Mouse (Mus musculus): ENCODE measurements around the gene Tmem40. TPM values are rescaled to one million over a fixed set of nuclear protein-coding genes. Genes with fewer than 3 reads are reported as not detected.
A peak's percentile ranks its signal among the peaks of the same experiment; 100 is the strongest.

Gene Tmem40
- polyA plus RNA-seq, 1 experiment from 2014 or later = 2.6 TPM

GRCm38 (mm10) chr6:115768207-115768606, 6.0 kb upstream of the Tmem40 start:
- ATAC-seq (ENCODE audit: insufficient number of reproducible peaks, low FRiP score) = peak; percentile 15; the same call in 1 of the 2 replicates
- H3K27ac ChIP-seq (ENCODE audit: poor library complexity, severe bottlenecking) = 0 out of 2 replicates have a peak overlapping the region, but pooled peaks have one; percentile 32
- no peak overlapping the region for H3K9ac ChIP-seq
- no peaks in the 10 kb centered on the region for H3K27me3 ChIP-seq (replicated peaks)
- no peak overlapping the region for H3K4me3 ChIP-seq
- H3K4me2 ChIP-seq = no peak overlapping the region
- no peaks in the 10 kb centered on the region for H3K36me3 ChIP-seq
- H3K4me1 ChIP-seq (replicated peaks) = peaks cover 20% of the 10 kb centered on the region
- WGBS = 37% methylated on average over 4 of the region's 4 CpGs
- H3K9me3 ChIP-seq (replicated peaks) = 0 out of 2 replicates have a peak, but pooled peaks cover 5% of the 10 kb centered on the region

DNA sequence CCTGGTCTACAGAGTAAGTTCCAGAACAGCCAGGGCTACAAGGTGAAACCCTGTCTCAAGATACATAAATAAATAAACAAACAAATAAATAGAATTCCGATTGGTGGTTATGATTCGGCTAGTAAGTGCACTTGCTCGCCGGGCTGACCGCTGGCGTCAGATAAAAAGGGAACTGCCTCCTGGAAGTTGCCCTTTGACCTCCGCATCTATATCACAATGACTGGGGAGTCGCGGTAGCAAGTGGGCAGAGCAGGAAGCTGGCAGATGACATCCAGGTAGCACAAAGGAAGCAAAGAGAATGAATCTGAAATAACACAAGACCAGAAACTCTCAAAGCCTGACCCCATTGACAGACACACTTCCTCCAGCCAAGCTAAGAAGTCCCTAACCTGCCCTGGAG, 5.1 kb upstream of the Tmem40 start:
- no peak for ATAC-seq (ENCODE audit: insufficient number of reproducible peaks, low FRiP score)
- H3K4me2 ChIP-seq = no peak overlapping the region
- 0 out of 2 replicates have a peak overlapping the region, but pooled peaks have one; percentile 31 for H3K27ac ChIP-seq (ENCODE audit: poor library complexity, severe bottlenecking)
- H3K27me3 ChIP-seq (replicated peaks) = no peaks in the 10 kb centered on the region
- H3K9ac ChIP-seq = no peak overlapping the region
- H3K4me3 ChIP-seq = no peak overlapping the region
- no peaks in the 10 kb centered on the region for H3K36me3 ChIP-seq
- H3K9me3 ChIP-seq (replicated peaks) = 0 out of 2 replicates have a peak, but pooled peaks cover 3% of the 10 kb centered on the region
- peaks cover 28% of the 10 kb centered on the region for H3K4me1 ChIP-seq (replicated peaks)
- 50% methylated on average over 9 of the region's 9 CpGs for WGBS

DNA sequence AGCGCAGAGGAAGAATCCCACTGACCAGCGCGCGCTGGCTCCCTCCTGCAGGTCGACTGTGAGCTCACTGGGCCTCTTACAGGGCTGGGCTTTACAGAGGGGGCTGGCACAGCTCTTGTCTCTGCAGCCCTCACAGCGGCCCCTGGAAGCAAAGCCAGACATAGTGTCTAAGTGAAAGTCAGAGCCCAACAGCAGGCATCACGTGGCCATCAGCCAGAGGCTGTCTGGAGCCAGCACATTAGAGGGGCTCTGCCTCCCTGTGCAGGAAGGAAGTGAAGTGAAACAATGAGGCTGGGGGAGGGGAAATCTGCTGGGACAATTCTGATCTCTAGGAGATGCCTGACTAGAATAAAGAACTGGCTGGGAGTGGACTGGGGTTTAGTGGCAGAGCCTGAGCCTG, 2.0 kb upstream of the Tmem40 start:
- Histone ChIP-seq H3K4me2 (peak overlapping the region; percentile 35), H3K4me1 (replicated peaks) (peaks cover 50% of the 10 kb centered on the region), H3K27me3 (replicated peaks) (no peaks in the 10 kb centered on the region), H3K4me3 (0 out of 2 replicates have a peak overlapping the region, but pooled peaks have one; percentile 9), H3K9ac (no peak overlapping the region), H3K36me3 (no peaks in the 10 kb centered on the region), H3K27ac (ENCODE audit: poor library complexity, severe bottlenecking) (peak overlapping the region; percentile 91), H3K9me3 (replicated peaks) (no peaks in the 10 kb centered on the region)
- 8% methylated on average over 7 of the region's 7 CpGs for WGBS
- ATAC-seq (ENCODE audit: insufficient number of reproducible peaks, low FRiP score) = peak; percentile 91

DNA sequence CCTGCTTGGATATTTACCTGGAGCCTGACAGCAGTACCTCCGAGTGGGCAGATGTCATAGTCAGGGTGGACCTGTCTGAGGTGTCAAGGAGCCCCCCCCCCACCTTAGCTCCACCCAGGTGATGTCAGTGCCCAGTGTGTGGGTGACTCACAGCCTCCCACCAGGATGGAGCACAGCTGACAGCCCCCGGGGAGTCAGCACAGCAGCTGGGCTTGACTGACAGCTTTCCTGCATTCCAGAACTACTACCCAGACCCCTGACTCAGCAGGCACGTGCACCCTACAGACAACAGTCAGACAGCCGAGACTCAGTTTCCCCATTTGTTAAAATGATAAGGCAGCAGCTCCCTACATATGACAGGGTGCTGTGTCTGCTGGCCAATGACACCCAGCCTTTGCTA, 1.2 kb downstream of the Tmem40 start:
- no peak for ATAC-seq (ENCODE audit: insufficient number of reproducible peaks, low FRiP score)

DNA sequence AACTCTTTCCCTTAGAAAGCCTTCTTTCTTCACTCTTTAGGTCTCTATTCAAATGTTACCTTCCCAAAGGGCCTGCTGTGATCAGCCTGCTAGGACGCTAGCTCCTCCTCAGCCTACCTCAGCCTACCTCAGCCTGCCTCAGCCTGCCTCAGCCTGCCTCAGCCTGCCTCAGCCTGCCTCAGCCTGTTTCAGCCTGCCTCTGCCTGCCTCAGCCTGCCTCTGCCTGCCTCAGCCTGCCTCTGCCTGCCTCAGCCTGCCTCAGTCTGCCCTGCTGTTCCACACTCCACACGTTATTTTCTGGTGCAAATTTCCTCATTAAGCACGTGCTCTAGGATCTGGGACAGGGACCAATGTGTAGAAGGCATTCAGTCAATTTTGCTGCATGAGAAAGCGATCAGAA, 2.1 kb downstream of the Tmem40 start:
- Histone ChIP-seq H3K27me3 (replicated peaks) (no peaks in the 10 kb centered on the region), H3K4me1 (replicated peaks) (peaks cover 57% of the 10 kb centered on the region), H3K4me2 (no peak overlapping the region), H3K9ac (no peak overlapping the region), H3K9me3 (replicated peaks) (no peaks in the 10 kb centered on the region), H3K36me3 (no peaks in the 10 kb centered on the region), H3K4me3 (no peak overlapping the region), H3K27ac (ENCODE audit: poor library complexity, severe bottlenecking) (no peak overlapping the region)
- WGBS = 89% methylated on average over 4 of the region's 4 CpGs
- ATAC-seq (ENCODE audit: insufficient number of reproducible peaks, low FRiP score) = no peak

More for the DNA sequence above, 1.2 kb downstream of the Tmem40 start:
- no peaks in the 10 kb centered on the region for H3K9me3 ChIP-seq (replicated peaks)
- H3K9ac ChIP-seq = no peak overlapping the region
- H3K4me2 ChIP-seq = no peak overlapping the region
- no peak overlapping the region for H3K4me3 ChIP-seq
- no peaks in the 10 kb centered on the region for H3K27me3 ChIP-seq (replicated peaks)
- peaks cover 50% of the 10 kb centered on the region for H3K4me1 ChIP-seq (replicated peaks)
- WGBS = 36% methylated on average over 4 of the region's 4 CpGs
- H3K36me3 ChIP-seq = no peaks in the 10 kb centered on the region
- no peak overlapping the region for H3K27ac ChIP-seq (ENCODE audit: poor library complexity, severe bottlenecking)

- no peaks in the 10 kb centered on the region for H3K27me3 ChIP-seq (replicated peaks)
- 45% methylated on average over 5 of the region's 5 CpGs for WGBS
- H3K36me3 ChIP-seq = no peaks in the 10 kb centered on the region
- H3K4me1 ChIP-seq (replicated peaks) = peaks cover 53% of the 10 kb centered on the region
- no peak overlapping the region for H3K9ac ChIP-seq
- no peak overlapping the region for H3K27ac ChIP-seq (ENCODE audit: poor library complexity, severe bottlenecking)
- no peak for ATAC-seq (ENCODE audit: insufficient number of reproducible peaks, low FRiP score)
- no peak overlapping the region for H3K4me3 ChIP-seq
- H3K9me3 ChIP-seq (replicated peaks) = no peaks in the 10 kb centered on the region
- no peak overlapping the region for H3K4me2 ChIP-seq
These were observed 2.7 kb downstream of the Tmem40 start for GRCm38 (mm10) chr6:115759461-115759860.

DNA sequence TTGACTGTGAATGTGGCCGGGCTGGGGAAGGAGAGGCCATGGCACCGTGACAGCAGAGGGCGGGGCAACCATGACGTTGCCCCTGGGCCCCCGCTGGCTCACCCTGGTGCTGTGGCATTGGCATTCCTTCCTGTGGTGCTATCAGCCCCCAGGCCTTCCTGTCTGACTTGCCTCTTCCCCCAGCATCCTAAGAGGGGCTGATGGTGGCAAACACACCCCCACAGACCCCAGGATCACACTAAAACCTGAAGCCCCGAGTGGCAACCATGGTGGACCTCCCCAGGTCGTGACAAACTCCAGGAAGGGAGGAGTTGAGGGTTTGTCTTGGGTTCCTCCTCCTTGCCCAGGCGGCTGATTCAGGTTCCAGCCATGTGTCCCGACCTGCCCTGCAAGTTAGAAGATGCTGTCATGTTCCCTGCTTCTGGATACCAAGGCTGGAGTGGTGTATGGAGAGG, 3.2 kb downstream of the Tmem40 start:
- Histone ChIP-seq H3K36me3 (no peaks in the 10 kb centered on the region), H3K9ac (no peak overlapping the region), H3K9me3 (replicated peaks) (no peaks in the 10 kb centered on the region), H3K27ac (ENCODE audit: poor library complexity, severe bottlenecking) (no peak overlapping the region), H3K4me3 (no peak overlapping the region), H3K27me3 (replicated peaks) (no peaks in the 10 kb centered on the region), H3K4me1 (replicated peaks) (peaks cover 50% of the 10 kb centered on the region), H3K4me2 (no peak overlapping the region)
- 52% methylated on average over 9 of the region's 9 CpGs for WGBS
- 0 out of 2 replicates have a peak, but pooled peaks have one; percentile 20 for ATAC-seq (ENCODE audit: insufficient number of reproducible peaks, low FRiP score)

GRCm38 (mm10) chr6:115755536-115755935, 6.7 kb downstream of the Tmem40 start:
- 38% methylated on average over 7 of the region's 7 CpGs for WGBS
- H3K27ac ChIP-seq (ENCODE audit: poor library complexity, severe bottlenecking) = no peak overlapping the region
- H3K4me2 ChIP-seq = no peak overlapping the region
- H3K27me3 ChIP-seq (replicated peaks) = no peaks in the 10 kb centered on the region
- H3K9me3 ChIP-seq (replicated peaks) = no peaks in the 10 kb centered on the region
- H3K9ac ChIP-seq = no peak overlapping the region
- H3K36me3 ChIP-seq = no peaks in the 10 kb centered on the region
- ATAC-seq (ENCODE audit: insufficient number of reproducible peaks, low FRiP score) = peak; percentile 34; the same call in 1 of the 2 replicates
- peaks cover 18% of the 10 kb centered on the region for H3K4me1 ChIP-seq (replicated peaks)
- H3K4me3 ChIP-seq = no peak overlapping the region

- no peak for ATAC-seq (ENCODE audit: insufficient number of reproducible peaks, low FRiP score)
These were observed 15.9 kb downstream of the Tmem40 start for GRCm38 (mm10) chr6:115746326-115746725.

DNA sequence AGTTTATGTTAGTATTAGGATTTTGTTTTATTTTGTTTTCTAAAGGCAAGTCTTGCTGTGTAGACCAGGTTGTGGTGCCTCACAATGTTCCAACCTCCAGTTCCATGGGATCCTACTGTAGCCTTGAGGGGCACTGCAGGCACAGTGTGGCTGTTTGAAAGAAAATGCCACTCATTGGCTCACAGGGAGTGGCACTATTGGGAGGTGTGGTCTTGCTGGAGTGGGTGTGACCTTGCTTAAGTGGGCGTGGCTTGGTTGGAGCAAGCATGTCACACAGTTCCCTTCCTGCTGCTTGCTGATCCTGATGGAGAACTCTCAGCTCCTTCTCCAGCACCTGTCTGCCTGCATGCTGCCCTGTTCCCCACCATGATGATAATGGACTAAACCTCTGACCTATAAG, 18.6 kb downstream of the Tmem40 start:
- Histone ChIP-seq H3K9ac (no peak overlapping the region), H3K4me1 (replicated peaks) (no peaks in the 10 kb centered on the region), H3K27me3 (replicated peaks) (no peaks in the 10 kb centered on the region), H3K9me3 (replicated peaks) (no peaks in the 10 kb centered on the region), H3K36me3 (no peaks in the 10 kb centered on the region), H3K4me3 (no peak overlapping the region), H3K27ac (ENCODE audit: poor library complexity, severe bottlenecking) (no peak overlapping the region), H3K4me2 (no peak overlapping the region)
- peak; percentile 71; the same call in 1 of the 2 replicates for ATAC-seq (ENCODE audit: insufficient number of reproducible peaks, low FRiP score)
- WGBS = 6% methylated on average over 1 of the region's 1 CpGs

More at GRCm38 (mm10) chr6:115746326-115746725, 15.9 kb downstream of the Tmem40 start:
- no peaks in the 10 kb centered on the region for H3K4me1 ChIP-seq (replicated peaks)
- no peaks in the 10 kb centered on the region for H3K27me3 ChIP-seq (replicated peaks)
- no peak overlapping the region for H3K4me2 ChIP-seq
- no peak overlapping the region for H3K27ac ChIP-seq (ENCODE audit: poor library complexity, severe bottlenecking)
- 69% methylated on average over 1 of the region's 1 CpGs for WGBS
- H3K9ac ChIP-seq = no peak overlapping the region
- H3K9me3 ChIP-seq (replicated peaks) = no peaks in the 10 kb centered on the region
- H3K36me3 ChIP-seq = no peaks in the 10 kb centered on the region
- H3K4me3 ChIP-seq = no peak overlapping the region

DNA sequence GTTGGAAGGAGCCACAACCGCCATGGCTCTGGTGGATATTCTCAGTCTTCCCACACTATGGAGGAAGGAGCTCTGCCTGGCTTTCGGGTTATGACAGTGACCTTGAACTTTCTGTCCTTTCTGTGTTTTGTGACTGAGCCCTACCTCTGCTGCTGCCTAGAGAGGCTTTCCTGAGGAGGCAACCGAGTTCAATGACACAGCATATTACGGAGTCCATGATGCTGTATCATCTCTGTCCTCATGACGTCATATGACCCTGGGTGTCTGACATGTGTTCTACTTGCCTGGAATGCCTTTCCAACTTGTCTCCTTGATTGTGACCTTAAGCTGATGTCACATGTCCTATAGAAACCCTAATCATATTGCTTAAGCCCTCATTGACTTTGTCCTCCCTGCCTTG, 23.2 kb downstream of the Tmem40 start:
- no peaks in the 10 kb centered on the region for H3K36me3 ChIP-seq
- no peak overlapping the region for H3K9ac ChIP-seq
- H3K4me1 ChIP-seq (replicated peaks) = no peaks in the 10 kb centered on the region
- no peaks in the 10 kb centered on the region for H3K27me3 ChIP-seq (replicated peaks)
- no peak for ATAC-seq (ENCODE audit: insufficient number of reproducible peaks, low FRiP score)
- no peak overlapping the region for H3K4me2 ChIP-seq
- peaks cover 7% of the 10 kb centered on the region; the same call in 1 of the 2 replicates for H3K9me3 ChIP-seq (replicated peaks)
- no peak overlapping the region for H3K27ac ChIP-seq (ENCODE audit: poor library complexity, severe bottlenecking)
- H3K4me3 ChIP-seq = no peak overlapping the region
- 85% methylated on average over 5 of the region's 5 CpGs for whole genome bisulfite sequencing

- Histone ChIP-seq H3K9ac (no peak overlapping the region), H3K4me1 (replicated peaks) (0 out of 2 replicates have a peak, but pooled peaks cover 4% of the 10 kb centered on the region), H3K27me3 (replicated peaks) (no peaks in the 10 kb centered on the region), H3K27ac (ENCODE audit: poor library complexity, severe bottlenecking) (no peak overlapping the region), H3K4me3 (no peak overlapping the region), H3K4me2 (no peak overlapping the region), H3K36me3 (no peaks in the 10 kb centered on the region), H3K9me3 (replicated peaks) (peaks cover 7% of the 10 kb centered on the region; the same call in 1 of the 2 replicates)
- ATAC-seq (ENCODE audit: insufficient number of reproducible peaks, low FRiP score) = no peak
- 74% methylated on average over 4 of the region's 4 CpGs for WGBS
These were observed 27.3 kb downstream of the Tmem40 start for GRCm38 (mm10) chr6:115734909-115735308.
